Mouse (Mus musculus): ENCODE results near the gene Ccp110.

Ccp110 gene

GRCm38 (mm10) chr7:118755756-118756155, 43.4 kb downstream of the Ccp110 start:
- H3K27me3 ChIP-seq (ENCODE audit: insufficient read depth, low read length): no peaks in the 10 kb centered on the region
- peaks cover 56% of the 10 kb centered on the region for H3K36me3 ChIP-seq (ENCODE audit: insufficient read depth, low read length)
- H3K9me3 ChIP-seq (ENCODE audit: low read length): no peaks in the 10 kb centered on the region
- TF ChIP-seq CTCF (conservative IDR thresholded peaks at IDR 0.05; ENCODE audit: low read length): no peak
- no peak for TF ChIP-seq NANOG (IDR thresholded peaks at IDR 0.05; ENCODE audit: borderline replicate concordance, low read length)
- TF ChIP-seq POU5F1 (IDR thresholded peaks at IDR 0.05; ENCODE audit: borderline replicate concordance, low read length): no peak
- peaks cover 41% of the 10 kb centered on the region for H3K4me1 ChIP-seq (replicated peaks; ENCODE audit: low read depth, low read length)
- H3K4me3 ChIP-seq (replicated peaks; ENCODE audit: low read length): no peak overlapping the region

DNA sequence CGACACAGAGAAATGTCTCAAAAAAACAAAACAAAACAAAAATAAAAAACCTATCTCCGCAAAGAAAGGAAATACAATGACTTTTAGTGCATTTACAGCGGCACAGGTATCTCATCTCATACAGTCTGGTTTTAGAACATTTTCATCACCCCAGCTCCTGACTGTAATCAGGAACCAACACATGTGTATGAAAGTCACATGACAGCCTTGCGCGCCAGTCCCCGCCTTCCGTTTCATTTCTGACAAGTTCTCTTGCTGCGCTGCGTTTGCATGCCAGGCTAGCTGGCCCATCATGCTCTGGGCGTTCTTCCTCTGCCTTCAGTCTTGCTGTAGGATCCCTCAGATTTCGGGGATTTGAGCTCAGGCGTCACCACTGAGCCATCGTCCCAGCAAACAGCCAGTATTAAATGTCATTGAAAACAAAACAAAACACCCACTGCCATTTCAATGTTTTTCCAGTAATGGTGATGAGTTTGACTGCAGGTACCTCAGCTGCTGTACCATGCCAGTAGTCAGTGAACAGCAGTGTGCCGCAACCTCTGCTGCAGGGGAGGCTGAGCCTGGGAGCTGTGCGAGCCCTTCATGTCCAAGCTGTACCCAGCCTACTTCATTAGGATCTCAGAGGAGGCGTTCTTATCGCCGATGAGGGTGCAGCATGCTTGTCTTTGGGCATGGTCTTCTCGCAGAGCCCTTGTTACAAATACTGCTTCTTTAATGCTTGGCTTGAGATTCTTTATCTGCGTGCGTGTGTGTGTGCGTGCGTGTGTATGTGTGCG, 44.3 kb downstream of the Ccp110 start:
- H3K36me3 ChIP-seq (ENCODE audit: insufficient read depth, low read length): peaks cover 56% of the 10 kb centered on the region
- no peak overlapping the region for H3K4me3 ChIP-seq (replicated peaks; ENCODE audit: low read length)
- H3K9me3 ChIP-seq (ENCODE audit: low read length): no peaks in the 10 kb centered on the region
- peaks cover 41% of the 10 kb centered on the region for H3K4me1 ChIP-seq (replicated peaks; ENCODE audit: low read depth, low read length)
- TF ChIP-seq POU5F1 (IDR thresholded peaks at IDR 0.05; ENCODE audit: borderline replicate concordance, low read length): no peak
- no peak for TF ChIP-seq CTCF (conservative IDR thresholded peaks at IDR 0.05; ENCODE audit: low read length)
- no peak for TF ChIP-seq NANOG (IDR thresholded peaks at IDR 0.05; ENCODE audit: borderline replicate concordance, low read length)
- no peaks in the 10 kb centered on the region for H3K27me3 ChIP-seq (ENCODE audit: insufficient read depth, low read length)

DNA sequence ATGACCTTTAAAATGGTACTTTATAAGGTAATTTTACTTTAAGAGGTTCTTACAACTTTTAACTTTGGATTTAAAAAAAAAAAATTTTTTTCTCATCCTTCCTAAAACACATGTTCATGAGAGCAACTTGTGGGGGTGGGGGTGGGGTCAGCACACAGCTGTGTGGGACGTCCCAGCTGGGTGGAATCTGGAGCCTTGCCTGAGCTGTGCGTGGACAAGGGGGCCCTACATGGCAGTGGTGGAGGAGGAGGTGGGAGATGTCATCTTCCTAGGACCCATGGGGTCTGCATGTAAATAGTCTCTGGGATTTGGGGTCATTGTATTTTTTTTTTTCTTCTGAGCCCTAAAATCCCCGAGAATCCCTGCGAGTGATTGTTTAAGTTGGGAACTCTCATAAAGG, 46.0 kb downstream of the Ccp110 start:
- Histone ChIP-seq H3K9me3 (ENCODE audit: low read length) (no peaks in the 10 kb centered on the region), H3K4me1 (replicated peaks; ENCODE audit: low read depth, low read length) (peaks cover 41% of the 10 kb centered on the region), H3K4me3 (replicated peaks; ENCODE audit: low read length) (no peak overlapping the region), H3K27me3 (ENCODE audit: insufficient read depth, low read length) (no peaks in the 10 kb centered on the region), H3K36me3 (ENCODE audit: insufficient read depth, low read length) (peaks cover 56% of the 10 kb centered on the region)
- TF ChIP-seq CTCF (conservative IDR thresholded peaks at IDR 0.05; ENCODE audit: low read length) (no peak), NANOG (IDR thresholded peaks at IDR 0.05; ENCODE audit: borderline replicate concordance, low read length) (no peak), POU5F1 (IDR thresholded peaks at IDR 0.05; ENCODE audit: borderline replicate concordance, low read length) (no peak)

DNA sequence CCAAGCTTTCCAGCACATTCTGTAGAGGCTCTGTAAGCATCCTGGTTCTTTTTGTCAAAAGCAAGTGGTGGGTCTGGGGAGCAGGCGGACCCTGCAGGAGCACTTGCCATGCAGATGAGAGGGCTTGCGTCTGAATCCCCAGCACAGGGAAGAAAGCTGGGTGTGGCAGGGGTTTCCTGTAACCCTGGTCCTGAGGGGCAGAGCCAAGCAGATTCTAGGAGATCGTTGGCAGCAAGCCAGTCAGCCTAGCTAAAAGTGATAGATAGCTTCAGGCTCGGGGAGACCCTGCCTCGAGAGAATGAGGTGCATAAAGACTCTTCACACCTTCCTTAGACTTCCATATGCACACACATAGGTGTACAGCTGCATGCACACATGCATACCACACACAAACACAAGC, 47.0 kb downstream of the Ccp110 start:
- Histone ChIP-seq H3K4me1 (replicated peaks; ENCODE audit: low read depth, low read length) (peaks cover 41% of the 10 kb centered on the region), H3K4me3 (replicated peaks; ENCODE audit: low read length) (no peak overlapping the region), H3K27me3 (ENCODE audit: insufficient read depth, low read length) (no peaks in the 10 kb centered on the region), H3K9me3 (ENCODE audit: low read length) (no peaks in the 10 kb centered on the region), H3K36me3 (ENCODE audit: insufficient read depth, low read length) (peaks cover 49% of the 10 kb centered on the region)
- TF ChIP-seq POU5F1 (IDR thresholded peaks at IDR 0.05; ENCODE audit: borderline replicate concordance, low read length) (no peak), CTCF (conservative IDR thresholded peaks at IDR 0.05; ENCODE audit: low read length) (no peak), NANOG (IDR thresholded peaks at IDR 0.05; ENCODE audit: borderline replicate concordance, low read length) (no peak)

DNA sequence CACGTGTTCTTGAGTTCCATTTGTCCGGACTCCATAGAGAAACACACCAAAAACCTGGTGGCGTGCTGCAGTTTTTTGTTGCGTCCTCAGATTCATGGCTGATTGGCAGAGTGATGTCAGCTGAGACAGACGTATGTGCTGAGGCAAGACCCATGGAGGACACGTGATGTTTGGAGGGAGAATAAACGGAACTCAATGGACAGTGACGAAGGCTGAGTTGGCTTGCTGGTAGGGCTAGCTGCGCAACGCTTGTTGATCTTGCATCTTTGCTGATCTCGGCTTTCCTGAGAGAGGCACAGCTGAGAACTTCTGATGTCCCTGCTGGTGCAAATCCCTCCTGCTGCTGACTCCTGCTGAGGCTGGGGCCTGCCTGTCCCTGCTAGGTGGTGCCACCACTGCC, 51.6 kb downstream of the Ccp110 start:
- H3K9me3 ChIP-seq (ENCODE audit: low read length): no peaks in the 10 kb centered on the region
- H3K36me3 ChIP-seq (ENCODE audit: insufficient read depth, low read length): peaks cover 51% of the 10 kb centered on the region
- no peak overlapping the region for H3K4me3 ChIP-seq (replicated peaks; ENCODE audit: low read length)
- H3K4me1 ChIP-seq (replicated peaks; ENCODE audit: low read depth, low read length): peaks cover 18% of the 10 kb centered on the region
- no peaks in the 10 kb centered on the region for H3K27me3 ChIP-seq (ENCODE audit: insufficient read depth, low read length)
- no peak for TF ChIP-seq POU5F1 (IDR thresholded peaks at IDR 0.05; ENCODE audit: borderline replicate concordance, low read length)
- TF ChIP-seq NANOG (IDR thresholded peaks at IDR 0.05; ENCODE audit: borderline replicate concordance, low read length): no peak
- no peak for TF ChIP-seq CTCF (conservative IDR thresholded peaks at IDR 0.05; ENCODE audit: low read length)

DNA sequence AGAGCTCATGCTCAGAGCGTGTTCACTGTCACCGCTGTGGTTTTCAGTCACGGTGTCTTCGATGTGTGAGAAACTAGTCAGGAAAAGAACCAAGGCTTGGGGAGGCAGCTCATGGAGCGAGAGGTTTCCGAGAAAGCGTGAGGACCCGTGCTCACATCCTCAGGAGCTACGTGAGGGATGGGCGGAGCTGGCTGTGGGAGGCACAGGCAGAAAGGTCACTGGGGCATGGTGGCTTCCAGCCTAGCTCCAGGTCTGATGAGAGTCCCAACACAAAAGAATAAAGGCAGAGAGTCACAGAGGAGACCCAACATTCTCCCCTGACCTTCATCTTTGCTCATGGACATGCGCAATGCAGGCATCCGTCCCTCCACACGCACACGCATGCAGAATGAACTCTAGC, 52.4 kb downstream of the Ccp110 start:
- Histone ChIP-seq H3K36me3 (ENCODE audit: insufficient read depth, low read length) (peaks cover 54% of the 10 kb centered on the region), H3K4me3 (replicated peaks; ENCODE audit: low read length) (no peak overlapping the region), H3K4me1 (replicated peaks; ENCODE audit: low read depth, low read length) (peaks cover 10% of the 10 kb centered on the region), H3K27me3 (ENCODE audit: insufficient read depth, low read length) (no peaks in the 10 kb centered on the region), H3K9me3 (ENCODE audit: low read length) (no peaks in the 10 kb centered on the region)
- TF ChIP-seq POU5F1 (IDR thresholded peaks at IDR 0.05; ENCODE audit: borderline replicate concordance, low read length): no peak
- TF ChIP-seq NANOG (IDR thresholded peaks at IDR 0.05; ENCODE audit: borderline replicate concordance, low read length): no peak
- TF ChIP-seq CTCF (conservative IDR thresholded peaks at IDR 0.05; ENCODE audit: low read length): no peak

DNA sequence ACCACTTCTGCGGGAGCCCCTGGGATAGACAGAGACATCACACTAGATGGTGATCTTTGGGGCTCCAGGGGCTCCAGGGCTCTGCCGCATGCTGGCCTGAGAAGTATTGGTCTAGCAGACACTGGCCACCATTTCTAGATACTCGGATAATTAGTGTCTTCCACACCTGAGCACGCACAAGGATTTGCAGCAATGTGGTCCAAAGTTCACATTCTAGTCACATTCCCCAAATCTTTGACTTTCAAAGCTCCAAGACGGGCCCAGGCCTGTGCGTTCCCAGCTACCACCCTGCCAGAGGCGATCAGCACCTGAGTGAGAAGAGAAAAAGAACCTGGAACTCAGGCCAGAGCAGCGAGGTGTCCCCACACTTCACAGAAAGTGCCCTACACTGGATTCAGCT, 53.3 kb downstream of the Ccp110 start:
- TF ChIP-seq POU5F1 (IDR thresholded peaks at IDR 0.05; ENCODE audit: borderline replicate concordance, low read length): no peak
- no peak for TF ChIP-seq NANOG (IDR thresholded peaks at IDR 0.05; ENCODE audit: borderline replicate concordance, low read length)
- no peak for TF ChIP-seq CTCF (conservative IDR thresholded peaks at IDR 0.05; ENCODE audit: low read length)
- Histone ChIP-seq H3K27me3 (ENCODE audit: insufficient read depth, low read length) (no peaks in the 10 kb centered on the region), H3K36me3 (ENCODE audit: insufficient read depth, low read length) (peaks cover 47% of the 10 kb centered on the region), H3K4me3 (replicated peaks; ENCODE audit: low read length) (no peak overlapping the region), H3K9me3 (ENCODE audit: low read length) (no peaks in the 10 kb centered on the region), H3K4me1 (replicated peaks; ENCODE audit: low read depth, low read length) (peaks cover 6% of the 10 kb centered on the region; the same call in 1 of the 2 replicates)

- Histone ChIP-seq H3K4me1 (replicated peaks; ENCODE audit: low read depth, low read length) (peaks cover 6% of the 10 kb centered on the region; the same call in 1 of the 2 replicates), H3K4me3 (replicated peaks; ENCODE audit: low read length) (no peak overlapping the region), H3K27me3 (ENCODE audit: insufficient read depth, low read length) (no peaks in the 10 kb centered on the region), H3K36me3 (ENCODE audit: insufficient read depth, low read length) (peaks cover 45% of the 10 kb centered on the region), H3K9me3 (ENCODE audit: low read length) (no peaks in the 10 kb centered on the region)
- TF ChIP-seq POU5F1 (IDR thresholded peaks at IDR 0.05; ENCODE audit: borderline replicate concordance, low read length): no peak
- no peak for TF ChIP-seq NANOG (IDR thresholded peaks at IDR 0.05; ENCODE audit: borderline replicate concordance, low read length)
- 0 out of 2 replicates have a peak, but pooled peaks have one; percentile 21 for TF ChIP-seq CTCF (conservative IDR thresholded peaks at IDR 0.05; ENCODE audit: low read length)
These were observed 53.9 kb downstream of the Ccp110 start for GRCm38 (mm10) chr7:118766119-118766833.

All from E14TG2a.4 (cell line).